14 mouse cellular contexts compared by ENCODE assay signal in the genomic region with DNA sequence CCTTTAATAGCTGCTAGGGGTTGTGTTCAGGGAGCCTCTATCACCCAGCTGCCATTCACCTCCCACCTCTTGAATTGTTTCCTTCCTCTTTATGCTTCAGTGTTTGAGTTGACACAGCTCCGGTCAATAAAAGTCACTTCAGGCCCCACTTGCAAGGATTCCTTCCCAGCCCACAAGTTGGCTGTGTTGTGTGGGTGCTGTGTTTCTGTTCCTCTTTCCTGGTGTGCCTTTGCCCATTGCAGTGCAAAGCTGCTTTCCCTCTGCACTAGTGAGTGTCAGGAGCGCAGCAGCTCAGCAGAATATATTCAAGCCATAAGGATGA. TPM values are rescaled to one million over a fixed set of nuclear protein-coding genes. Genes with fewer than 3 reads are reported as not detected.
A peak's percentile ranks its signal among the peaks of the same experiment; 100 is the strongest.
DNase-seq lines count a peak whose midpoint lies in the region; ATAC-seq lines count a peak whose summit lies in the region.
"Had no signal": no experiment of that assay in that cellular context is flagged by ENCODE, and none has a peak within 500 bp of the region (broad histone marks: within the 10 kb centered on the region; RNA-seq: fewer than 3 reads in every experiment).

No protein-coding gene starts in this region.

- ATAC-seq in granulocyte monocyte progenitor cell, adult 5-6 weeks (replicated peaks; ENCODE audit: poor library complexity, severe bottlenecking), result peak; percentile 88
- peak; percentile 26; the same call in 1 of the 2 replicates for ATAC-seq in megakaryocyte-erythroid progenitor cell, adult 5-6 weeks (replicated peaks; ENCODE audit: low FRiP score, low TSS enrichment, poor library complexity, severe bottlenecking)
- ATAC-seq: hindbrain, embryonic 16.5 days had no signal

- intact Hi-C loops in heart, postnatal 25 days (cut with DNase I), result no loop called here
- intact Hi-C loops in heart, postnatal 10 days (cut with DNase I), result no loop called here

- DNase-seq in heart, adult 11 months, result peak; percentile 93
- DNase-seq in heart, postnatal 25 days (ENCODE audit: low spot score), result no peak
- DNase-seq in 416B (ENCODE audit: low read depth), result peak; percentile 66
- DNase-seq in thymus, postnatal 36 days, result no peak
- DNase-seq in frontal cortex, adult 2 months (ENCODE audit: extremely low spot score in 1 of 2, low spot score in 1 of 2), result no peak
- DNase-seq in heart, postnatal 10 days, result no peak
- DNase-seq: cerebellum, adult 9-10 months; gastrocnemius, postnatal 14 days; heart, postnatal 36 days; kidney, postnatal 14 days; thymus, adult 2 months had no signal

RNA-seq across cellular contexts. Expression of a gene that starts 45.1 kb away (rescaled TPM):
- 1 to 10 TPM; 1.0 to 1.3 TPM for total RNA-seq in heart, postnatal 25 days (2021)
- 9.0 and 9.2 TPM in 2 replicates for total RNA-seq in granulocyte monocyte progenitor cell, adult 5-6 weeks (2014; fragmentation: Nextera tagmentation)
- total RNA-seq in granulocyte monocyte progenitor cell, adult 5-6 weeks (2017), result 10.3 and 11.4 TPM in 2 replicates
- 6.1 and 10.7 TPM in 2 replicates for total RNA-seq in megakaryocyte-erythroid progenitor cell, adult 5-6 weeks (2014; fragmentation: Nextera tagmentation)
- 8.1 and 18.0 TPM in 2 replicates for total RNA-seq in megakaryocyte-erythroid progenitor cell, adult 5-6 weeks (2017)
- 5.7 and 7.9 TPM in 2 replicates for polyA plus RNA-seq in frontal cortex, adult 2 months (2012; rRNA removed)
- 1 to 10 TPM; 2.8 to 3.1 TPM for total RNA-seq in heart, postnatal 10 days (2021)

RNA-seq across cellular contexts. Expression of a gene that starts 45.3 kb away (rescaled TPM):
- total RNA-seq in heart, postnatal 25 days (2021), result 1 to 10 TPM; 3.7 to 4.4 TPM
- 11.2 and 11.8 TPM in 2 replicates for total RNA-seq in granulocyte monocyte progenitor cell, adult 5-6 weeks (2014; fragmentation: Nextera tagmentation)
- 24.3 and 37.7 TPM in 2 replicates for total RNA-seq in granulocyte monocyte progenitor cell, adult 5-6 weeks (2017)
- total RNA-seq in megakaryocyte-erythroid progenitor cell, adult 5-6 weeks (2014; fragmentation: Nextera tagmentation), result 10.1 and 12.9 TPM in 2 replicates
- 50.9 and 77.7 TPM in 2 replicates for total RNA-seq in megakaryocyte-erythroid progenitor cell, adult 5-6 weeks (2017)
- polyA plus RNA-seq in frontal cortex, adult 2 months (2012; rRNA removed), result 88.6 and 94.2 TPM in 2 replicates
- total RNA-seq in heart, postnatal 10 days (2021), result 10 to 100 TPM; 11.3 to 14.4 TPM

Comparison
In these comparisons a context has a peak if more than half of its experiments do, and no peak if none do; other contexts are left out.
1. DNase-seq: peak in heart, adult 11 months (single experiment) and 416B (single experiment); none in heart, postnatal 25 days (single experiment), thymus, postnatal 36 days (0 of 2), frontal cortex, adult 2 months (0 of 2) and heart, postnatal 10 days (0 of 2).